Mouse (Mus musculus): ENCODE results near the gene Cic.
"Not testable (repeated sequence)": the region's sequence is repeated elsewhere in the genome, so short reads cannot be mapped to it uniquely, and the experiment has no call there.

Gene Cic

GRCm38 (mm10) chr7:25305956-25306613 lies 38.6 kb downstream of the Cic start, which contains the start of gene Tmem145:
Gene Tmem145 (plus strand): TSS chr7:25306106.
- peak; percentile 66 for DNase-seq (ENCODE audit: low spot score)

GRCm38 (mm10) chr7:25306614-25306996 lies 39.1 kb downstream of the Cic start:
- no peak for DNase-seq (ENCODE audit: low spot score)

- DNase-seq (ENCODE audit: low spot score), result no peak
These were observed 41.3 kb downstream of the Cic start for GRCm38 (mm10) chr7:25308702-25309318.

- DNase-seq (ENCODE audit: low spot score), result no peak
These were observed 41.9 kb downstream of the Cic start for GRCm38 (mm10) chr7:25309425-25309824.

GRCm38 (mm10) chr7:25311193-25311592 lies 43.7 kb downstream of the Cic start:
- DNase-seq (ENCODE audit: low spot score), result no peak

GRCm38 (mm10) chr7:25313325-25313724 lies 45.8 kb downstream of the Cic start:
- DNase-seq (ENCODE audit: low spot score), result no peak

- DNase-seq (ENCODE audit: low spot score), result no peak
These were observed 47.3 kb downstream of the Cic start for GRCm38 (mm10) chr7:25314606-25315305.

GRCm38 (mm10) chr7:25315306-25316041 lies 48.0 kb downstream of the Cic start:
- no peak for DNase-seq (ENCODE audit: low spot score)

GRCm38 (mm10) chr7:25316532-25317445 lies 49.3 kb downstream of the Cic start, which contains the start of gene Megf8:
Gene Megf8 (plus strand): TSS chr7:25317164.
- peak; percentile 97 for DNase-seq (ENCODE audit: low spot score)

- DNase-seq (ENCODE audit: low spot score), result no peak
These were observed 50.0 kb downstream of the Cic start for GRCm38 (mm10) chr7:25317446-25317999.

- peak; percentile 78 for DNase-seq (ENCODE audit: low spot score)
These were observed 54.6 kb downstream of the Cic start for GRCm38 (mm10) chr7:25322058-25322484.

- no peak for DNase-seq (ENCODE audit: low spot score)
These were observed 55.7 kb downstream of the Cic start for GRCm38 (mm10) chr7:25323219-25323618.

- not testable (repeated sequence) for DNase-seq (ENCODE audit: low spot score)
These were observed 57.9 kb downstream of the Cic start for GRCm38 (mm10) chr7:25325431-25325830.

GRCm38 (mm10) chr7:25326233-25326632 lies 58.7 kb downstream of the Cic start:
- DNase-seq (ENCODE audit: low spot score), result no peak

- DNase-seq (ENCODE audit: low spot score), result peak; percentile 42
These were observed 66.2 kb downstream of the Cic start for GRCm38 (mm10) chr7:25333596-25334307.

GRCm38 (mm10) chr7:25334472-25334871 lies 67.0 kb downstream of the Cic start:
- no peak for DNase-seq (ENCODE audit: low spot score)

GRCm38 (mm10) chr7:25339329-25339728 lies 71.8 kb downstream of the Cic start:
- DNase-seq (ENCODE audit: low spot score), result peak; percentile 40

- DNase-seq (ENCODE audit: low spot score), result no peak
These were observed 73.7 kb downstream of the Cic start for GRCm38 (mm10) chr7:25341000-25341784.

All from yolk sac, embryonic 10.5 days (tissue).